Comparison of ENCODE assay signal across 13 mouse cellular contexts in the genomic region with DNA sequence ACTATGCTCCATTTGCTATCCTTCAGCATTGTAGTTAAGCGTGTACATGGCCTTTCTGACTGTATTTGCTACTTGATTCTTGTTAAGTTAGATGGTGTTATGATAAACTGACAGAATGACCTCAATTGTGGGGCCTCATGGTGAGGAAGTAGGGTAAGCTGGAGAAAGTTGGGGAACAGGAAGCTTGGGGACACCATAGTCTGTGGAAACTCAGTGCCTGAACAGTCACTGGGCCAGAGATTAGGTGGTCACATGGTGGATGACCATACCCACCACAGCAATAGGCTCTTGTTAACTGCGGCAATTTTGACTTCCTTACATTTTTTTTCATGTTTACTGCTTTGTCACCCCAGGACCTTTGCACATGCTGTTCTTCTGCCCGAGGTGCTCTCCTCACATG. TPM values are rescaled to one million over a fixed set of nuclear protein-coding genes. Genes with fewer than 3 reads are reported as not detected.
A peak's percentile ranks its signal among the peaks of the same experiment; 100 is the strongest.
DNase-seq lines count a peak whose midpoint lies in the region; ATAC-seq and TF ChIP-seq lines count a peak whose summit lies in the region.
"Had no signal": no experiment of that assay in that cellular context is flagged by ENCODE, and none has a peak within 500 bp of the region (broad histone marks: within the 10 kb centered on the region; RNA-seq: fewer than 3 reads in every experiment).

No protein-coding gene starts in this region.

- no peaks in the 10 kb centered on the region for H3K36me3 ChIP-seq in lung, embryonic 14.5 days (ENCODE audit: insufficient read depth)
- H3K36me3 ChIP-seq: G1E had no signal

- peaks cover 13% of the 10 kb centered on the region for H3K4me1 ChIP-seq in lung, embryonic 14.5 days (ENCODE audit: insufficient read depth)

- no peak for ATAC-seq in CD4-positive, CD25-positive, alpha-beta regulatory T cell, adult 4 months
- no peak for ATAC-seq in lung, embryonic 14.5 days (ENCODE audit: insufficient read depth)
- ATAC-seq in granulocyte monocyte progenitor cell, adult 5-6 weeks (replicated peaks; ENCODE audit: poor library complexity, severe bottlenecking) = peak; percentile 57
- peak; percentile 84 for ATAC-seq in monocyte, adult 5-6 weeks (replicated peaks; ENCODE audit: insufficient number of reproducible peaks, low FRiP score, low TSS enrichment, poor library complexity, severe bottlenecking)

- H3K4me2 ChIP-seq in lung, embryonic 14.5 days = peak overlapping the region; percentile 78; the same call in 1 of the 2 replicates

- H3K27ac ChIP-seq in lung, embryonic 14.5 days (ENCODE audit: low read depth) = no peak overlapping the region

- TF ChIP-seq CTCF in lung, embryonic 14.5 days (IDR thresholded peaks at IDR 0.05; ENCODE audit: low read depth) = no peak

- H3K27me3 ChIP-seq in lung, embryonic 14.5 days (ENCODE audit: insufficient read depth, low read length) = no peaks in the 10 kb centered on the region

- H3K9ac ChIP-seq in lung, embryonic 14.5 days = no peak overlapping the region

- WGBS in lung, embryonic 14.5 days = 67% methylated on average over 3 of the region's 3 CpGs

- no peak overlapping the region for H3K4me3 ChIP-seq in lung, embryonic 14.5 days (ENCODE audit: low read depth, low read length)
- H3K4me3 ChIP-seq: myocyte had no signal

- peak; percentile 47 for DNase-seq in CD4-positive, CD25-positive, alpha-beta regulatory T cell, adult 2 months (ENCODE audit: low read depth, low spot score)
- DNase-seq in lung, embryonic 14.5 days = no peak
- DNase-seq in lung, postnatal 14 days = no peak
- no peak for DNase-seq in urinary bladder, adult 2 months (ENCODE audit: low spot score)
- no peak for DNase-seq in right cerebral cortex, postnatal 10 days (ENCODE audit: low spot score in 2 of 2)
- DNase-seq: cerebellum, adult 9-10 months; kidney, adult 18-20 months; retina, postnatal 1 day had no signal

- H3K9me3 ChIP-seq in lung, embryonic 14.5 days (ENCODE audit: low read depth, low read length) = no peaks in the 10 kb centered on the region

RNA-seq across cellular contexts. Expression of gene Elmo1, which starts 1.9 kb away (rescaled TPM):
- 100 to 1,000 TPM; 100 to 111 TPM for polyA plus RNA-seq in CD4-positive, CD25-positive, alpha-beta regulatory T cell, adult 4 months (2017; shearing (Covaris generic))
- polyA plus RNA-seq in lung, embryonic 14.5 days (2014; fragmentation: Nextera tagmentation; extraction: Ambion mirVana) = 37.8 and 38.5 TPM in 2 replicates
- 98.4 and 131 TPM in 2 replicates for total RNA-seq in granulocyte monocyte progenitor cell, adult 5-6 weeks (2014; fragmentation: Nextera tagmentation)
- total RNA-seq in granulocyte monocyte progenitor cell, adult 5-6 weeks (2017) = 62.1 and 64.0 TPM in 2 replicates
- 61.8 to 124 TPM (median 71.9 TPM) in 3 replicates for total RNA-seq in monocyte, adult 5-6 weeks (2017)
- 9.8 and 11.6 TPM in 2 replicates for polyA plus RNA-seq in urinary bladder, adult 2 months (2012; rRNA removed)
- polyA plus RNA-seq: G1E had no signal

Comparison
In these comparisons a context has a peak if more than half of its experiments do, and no peak if none do; other contexts are left out.
1. ATAC-seq: peak in granulocyte monocyte progenitor cell, adult 5-6 weeks (single experiment) and monocyte, adult 5-6 weeks (single experiment); none in CD4-positive, CD25-positive, alpha-beta regulatory T cell, adult 4 months (single experiment) and lung, embryonic 14.5 days (single experiment).